Mouse (Mus musculus): ENCODE results near the gene Hoxa10.

DNA sequence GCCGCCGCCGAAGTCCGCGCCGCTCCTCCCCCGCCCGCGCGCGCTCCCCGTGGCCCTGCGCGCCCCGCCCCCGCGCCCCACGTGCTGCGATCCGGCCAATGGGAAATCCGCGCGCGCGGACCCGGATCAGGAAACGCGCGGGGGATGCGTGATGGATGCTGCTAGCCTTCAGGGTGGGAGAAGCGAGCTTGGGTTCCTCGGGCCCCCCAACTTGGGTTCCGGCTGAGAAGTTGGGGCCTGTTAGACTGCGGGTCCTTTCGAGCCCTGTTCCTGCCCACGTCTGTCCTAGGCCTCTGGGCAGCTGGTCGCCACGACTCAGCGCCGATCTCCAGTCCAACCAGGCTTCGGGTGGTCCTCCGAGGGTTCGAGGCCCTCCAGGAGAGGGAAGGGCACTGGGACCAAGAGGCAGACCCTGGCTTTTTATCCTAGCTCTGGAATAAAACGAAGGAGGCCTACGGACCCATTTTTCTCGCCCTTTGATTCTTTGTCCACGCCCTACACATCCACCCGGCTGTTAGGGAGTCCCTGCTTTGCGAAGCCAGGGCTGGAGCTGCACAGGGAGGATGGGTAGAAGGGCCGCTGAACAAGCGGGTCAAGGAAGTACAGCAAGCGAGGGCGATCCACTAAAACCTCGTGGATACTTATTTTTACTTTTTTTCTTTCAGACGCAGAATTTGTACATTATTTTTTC is 48.6 kb downstream of the Hoxa10 start:
- no peak for TF ChIP-seq CTCF (IDR thresholded peaks at IDR 0.05; ENCODE audit: low read depth, low read length)
- TF ChIP-seq GATA1 (IDR thresholded peaks at IDR 0.05; ENCODE audit: borderline replicate concordance, low read length), result no peak
- no peak for TF ChIP-seq TAL1 (conservative IDR thresholded peaks at IDR 0.05; ENCODE audit: low read depth, low read length)
